Comparison of ENCODE assay signal across 13 mouse cellular contexts in the genomic region with DNA sequence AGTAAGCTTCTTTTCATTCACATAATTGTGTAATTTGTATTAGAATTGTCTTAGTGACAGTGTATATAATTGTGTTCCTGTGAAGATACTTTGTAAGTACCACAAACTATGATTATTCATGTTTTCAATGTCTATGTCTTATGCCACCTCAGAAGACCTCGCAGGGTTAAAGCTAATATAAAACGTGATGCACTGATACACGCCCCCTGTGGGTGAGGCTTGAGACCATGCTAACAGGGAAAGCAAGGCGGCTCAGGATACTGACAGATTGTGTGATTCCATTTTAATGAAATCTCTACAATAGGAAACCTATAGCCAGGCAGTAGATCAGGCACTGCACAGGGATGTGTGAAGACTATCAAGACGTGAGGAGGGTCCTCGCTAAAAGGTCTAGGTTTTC. TPM values are rescaled to one million over a fixed set of nuclear protein-coding genes. Genes with fewer than 3 reads are reported as not detected.
DNase-seq lines count a peak whose midpoint lies in the region; ATAC-seq and TF ChIP-seq lines count a peak whose summit lies in the region.
"Had no signal": no experiment of that assay in that cellular context is flagged by ENCODE, and none has a peak within 500 bp of the region (broad histone marks: within the 10 kb centered on the region; RNA-seq: fewer than 3 reads in every experiment).

No protein-coding gene starts in this region.

- H3K27ac ChIP-seq in stomach, postnatal 0 days (replicated peaks): no peak overlapping the region
- H3K27ac ChIP-seq: embryonic facial prominence, embryonic 12.5 days; heart, embryonic 15.5 days; macrophage had no signal

- H3K9me3 ChIP-seq in stomach, postnatal 0 days (ENCODE audit: control insufficient read depth, low read length): no peaks in the 10 kb centered on the region
- H3K9me3 ChIP-seq: embryonic facial prominence, embryonic 12.5 days; G1E; heart, embryonic 15.5 days had no signal

- H3K4me1 ChIP-seq in stomach, postnatal 0 days (replicated peaks; ENCODE audit: control insufficient read depth, insufficient read depth): no peaks in the 10 kb centered on the region
- H3K4me1 ChIP-seq: embryonic facial prominence, embryonic 12.5 days had no signal

- no peaks in the 10 kb centered on the region for H3K27me3 ChIP-seq in stomach, postnatal 0 days (ENCODE audit: control insufficient read depth, insufficient read depth, low read length)
- H3K27me3 ChIP-seq: embryonic facial prominence, embryonic 12.5 days; heart, embryonic 15.5 days had no signal

- no peak overlapping the region for H3K4me3 ChIP-seq in stomach, postnatal 0 days (ENCODE audit: low read depth, low read length)
- H3K4me3 ChIP-seq: embryonic facial prominence, embryonic 12.5 days; heart, embryonic 15.5 days had no signal

- TF ChIP-seq EP300 in stomach, postnatal 0 days (optimal IDR thresholded peaks at IDR 0.05): no peak

- peak; percentile 21 for DNase-seq in layer of hippocampus, adult 11-12 months (ENCODE audit: low spot score)
- no peak for DNase-seq in layer of hippocampus, adult 8-10 months (ENCODE audit: low spot score in 2 of 2)
- peak; percentile 27 for DNase-seq in right cerebral cortex, postnatal 4 days
- DNase-seq in right cerebral cortex, postnatal 25 days: no peak
- peak; percentile 23 for DNase-seq in cerebellum, adult 9-11 months
- no peak for DNase-seq in stomach, postnatal 0 days (ENCODE audit: low spot score)
- no peak for DNase-seq in testis, postnatal 10 days (ENCODE audit: low spot score)
- DNase-seq: adrenal gland, adult 2 months; thymus, adult 18-20 months had no signal

- no peak overlapping the region for H3K4me2 ChIP-seq in stomach, postnatal 0 days (replicated peaks; ENCODE audit: low read depth)
- H3K4me2 ChIP-seq: embryonic facial prominence, embryonic 12.5 days; heart, embryonic 15.5 days had no signal

- TF ChIP-seq CTCF in stomach, postnatal 0 days (IDR thresholded peaks at IDR 0.05; ENCODE audit: low read depth): peak; percentile 53

- ATAC-seq in stomach, postnatal 0 days (ENCODE audit: low FRiP score, low TSS enrichment): no peak

- WGBS in stomach, postnatal 0 days: 59% methylated on average over 6 of the region's 6 CpGs

- no peak overlapping the region for H3K9ac ChIP-seq in stomach, postnatal 0 days (ENCODE audit: low read length)
- H3K9ac ChIP-seq: embryonic facial prominence, embryonic 12.5 days; heart, embryonic 15.5 days had no signal

- no peaks in the 10 kb centered on the region for H3K36me3 ChIP-seq in stomach, postnatal 0 days (ENCODE audit: control insufficient read depth, insufficient read depth, low read length)
- H3K36me3 ChIP-seq: embryonic facial prominence, embryonic 12.5 days; G1E; heart, embryonic 15.5 days had no signal

RNA-seq across cellular contexts. Expression of gene Tspan5, which starts 28.9 kb away (rescaled TPM):
- total RNA-seq in layer of hippocampus, adult 8-10 months (2022): 100 to 1,000 TPM; 171 to 214 (median 184) TPM
- polyA plus RNA-seq in stomach, postnatal 0 days (2015; fragmentation: Nextera tagmentation; extraction: Ambion mirVana): 21.9 and 22.3 TPM in 2 replicates
- polyA plus RNA-seq: G1E had no signal

Comparison
In these comparisons a context has a peak if more than half of its experiments do, and no peak if none do; other contexts are left out.
1. DNase-seq: peak in layer of hippocampus, adult 11-12 months (single experiment), right cerebral cortex, postnatal 4 days (single experiment) and cerebellum, adult 9-11 months (single experiment); none in layer of hippocampus, adult 8-10 months (0 of 2), right cerebral cortex, postnatal 25 days (single experiment), stomach, postnatal 0 days (single experiment) and testis, postnatal 10 days (single experiment).